Mouse (Mus musculus) MEL (cell line): ENCODE data around the gene Gm9833. TPM values are rescaled to one million over a fixed set of nuclear protein-coding genes. Genes with fewer than 3 reads are reported as not detected.

ENCODE experiments used
- DNase-seq: peaks from one replicate; pipeline ENCODE4 v3.0.0; 2011; ENCODE audit warnings: low read depth, low spot score
- H3K27ac ChIP-seq: 2 replicates; pipeline ENCODE4 v1.5.1; 2012; ENCODE audit warnings: low read depth, mild to moderate bottlenecking, control low read depth, low read length, moderate library complexity; ENCODE audit not compliant: control insufficient read depth
- H3K27me3 ChIP-seq, 2 experiments: fragments of 150-350 bp in 1 of 2; sonication (generic) in 1 of 2; 2 replicates each; pipeline ENCODE4 v1.6.1; 2012; ENCODE audit warnings: low read length in 2 of 2, mild to moderate bottlenecking in 2 of 2, improper control_type of control experiment in 1 of 2, moderate library complexity in 1 of 2; ENCODE audit not compliant: insufficient read depth in 2 of 2, control insufficient read depth in 1 of 2
- H3K36me3 ChIP-seq, 2 experiments: 2 replicates each; pipeline ENCODE4 v1.6.1; 2012 to 2014; ENCODE audit warnings: low read length in 2 of 2, improper control_type of control experiment in 1 of 2, inconsistent platforms in 1 of 2, mild to moderate bottlenecking in 1 of 2; ENCODE audit not compliant: insufficient read depth in 2 of 2, control insufficient read depth in 1 of 2
- H3K4me1 ChIP-seq, 2 experiments: fragments of 150-350 bp in 1 of 2; sonication (generic) in 1 of 2; 2 replicates each; pipeline ENCODE4 v1.6.1; 2012; ENCODE audit warnings: low read length in 2 of 2, improper control_type of control experiment in 1 of 2, mild to moderate bottlenecking in 1 of 2; ENCODE audit not compliant: insufficient read depth in 2 of 2, control insufficient read depth in 1 of 2
- H3K4me3 ChIP-seq, 2 experiments: fragments of 150-350 bp in 1 of 2; sonication (generic) in 1 of 2; 2 replicates each; pipeline ENCODE4 v1.5.1; 2012; ENCODE audit warnings: low read depth in 2 of 2, low read length in 2 of 2, mild to moderate bottlenecking in 2 of 2, moderate library complexity in 2 of 2, control low read depth in 1 of 2, improper control_type of control experiment in 1 of 2; ENCODE audit not compliant: control insufficient read depth in 1 of 2, insufficient read depth in 1 of 2
- H3K79me2 ChIP-seq: 2 replicates; pipeline ENCODE4 v1.6.1; 2012; ENCODE audit warnings: mild to moderate bottlenecking, low read length, moderate library complexity; ENCODE audit not compliant: control insufficient read depth, poor library complexity, insufficient read depth
- H3K9ac ChIP-seq: 2 replicates; pipeline ENCODE4 v1.6.1; 2012; ENCODE audit warnings: low read depth, mild to moderate bottlenecking, control low read depth, low read length, moderate library complexity; ENCODE audit not compliant: control insufficient read depth, poor library complexity, severe bottlenecking
- H3K9me3 ChIP-seq: fragments of 150-350 bp; sonication (generic); replicated peaks from 2 replicates; pipeline ENCODE4 v1.6.1; 2012; ENCODE audit warnings: mild to moderate bottlenecking, low read length, improper control_type of control experiment, moderate library complexity; ENCODE audit not compliant: insufficient read depth
- BHLHE40 ChIP-seq: IDR thresholded peaks from 2 replicates; pipeline ENCODE4 v1.6.1; 2012; ENCODE audit warnings: low read depth, mild to moderate bottlenecking, inconsistent platforms, low read length, improper control_type of control experiment, borderline replicate concordance
- CHD1 ChIP-seq: IDR thresholded peaks from 2 replicates; pipeline ENCODE4 v1.6.1; 2012; ENCODE audit warnings: low read depth, mild to moderate bottlenecking, inconsistent platforms, low read length, improper control_type of control experiment
- CHD2 ChIP-seq: IDR thresholded peaks from 2 replicates; pipeline ENCODE4 v1.6.1; 2011; ENCODE audit warnings: low read length, improper control_type of control experiment
- CTCF ChIP-seq, 3 experiments: IDR thresholded peaks in 2 of 3; conservative IDR thresholded peaks in 1 of 3; 2 replicates each; pipeline ENCODE4 v1.5.1; 2011 to 2012; ENCODE audit warnings: low read length in 3 of 3, low read depth in 2 of 3, mild to moderate bottlenecking in 2 of 3, improper control_type of control experiment in 1 of 3, inconsistent platforms in 1 of 3, mixed read lengths in 1 of 3, moderate library complexity in 1 of 3; ENCODE audit not compliant: control insufficient read depth in 1 of 3, insufficient read depth in 1 of 3, poor library complexity in 1 of 3, severe bottlenecking in 1 of 3
- E2F4 ChIP-seq: IDR thresholded peaks from 2 replicates; pipeline ENCODE4 v1.6.1; 2011; ENCODE audit warnings: low read depth, low read length, improper control_type of control experiment, borderline replicate concordance
- EP300 ChIP-seq, 2 experiments: IDR thresholded peaks; 2 replicates each; pipeline ENCODE4 v1.6.1; 2011; ENCODE audit warnings: improper control_type of control experiment in 2 of 2, low read length in 2 of 2, low read depth in 1 of 2, mild to moderate bottlenecking in 1 of 2
- ETS1 ChIP-seq: IDR thresholded peaks from 2 replicates; pipeline ENCODE4 v1.6.1; 2012; ENCODE audit warnings: low read depth, mild to moderate bottlenecking, inconsistent platforms, low read length, improper control_type of control experiment, moderate library complexity
- GABPA ChIP-seq: IDR thresholded peaks from 2 replicates; pipeline ENCODE4 v1.6.1; 2012; ENCODE audit warnings: low read depth, mild to moderate bottlenecking, inconsistent platforms, low read length, improper control_type of control experiment, moderate library complexity
- HCFC1 ChIP-seq: IDR thresholded peaks from 2 replicates; pipeline ENCODE4 v1.6.1; 2012; ENCODE audit warnings: low read depth, mild to moderate bottlenecking, inconsistent platforms, low read length, improper control_type of control experiment, moderate library complexity
- JUND ChIP-seq: IDR thresholded peaks from 2 replicates; pipeline ENCODE4 v1.6.1; 2011; ENCODE audit warnings: low read depth, mild to moderate bottlenecking, improper control_type of control experiment, low read length
- KAT2A ChIP-seq: conservative IDR thresholded peaks from 2 replicates; pipeline ENCODE4 v1.6.1; 2012; ENCODE audit warnings: low read depth, low read length, improper control_type of control experiment, inconsistent platforms
- MAX ChIP-seq: IDR thresholded peaks from 2 replicates; pipeline ENCODE4 v1.6.1; 2011; ENCODE audit warnings: low read length, improper control_type of control experiment
- MEF2A ChIP-seq: IDR thresholded peaks from 2 replicates; pipeline ENCODE4 v1.6.1; 2014; ENCODE audit warnings: low read depth, mild to moderate bottlenecking, inconsistent platforms, low read length, improper control_type of control experiment; ENCODE audit not compliant: poor library complexity, insufficient replicate concordance, severe bottlenecking; ENCODE audit errors: extremely low read depth
- MXI1 ChIP-seq: IDR thresholded peaks from 2 replicates; pipeline ENCODE4 v1.6.1; 2011; ENCODE audit warnings: mild to moderate bottlenecking, low read depth, low read length, improper control_type of control experiment
- MYB ChIP-seq: IDR thresholded peaks from 2 replicates; pipeline ENCODE4 v1.6.1; 2011; ENCODE audit warnings: mild to moderate bottlenecking, low read depth, low read length, improper control_type of control experiment
- NELFE ChIP-seq: IDR thresholded peaks from 2 replicates; pipeline ENCODE4 v1.6.1; 2011; ENCODE audit warnings: low read depth, low read length, improper control_type of control experiment
- NRF1 ChIP-seq: IDR thresholded peaks from 2 replicates; pipeline ENCODE4 v1.6.1; 2014; ENCODE audit warnings: low read depth, mild to moderate bottlenecking, inconsistent platforms, low read length, improper control_type of control experiment, moderate library complexity; ENCODE audit not compliant: poor library complexity, insufficient read depth, severe bottlenecking
- POLR2A ChIP-seq, 2 experiments: IDR thresholded peaks; 2 replicates each; pipeline ENCODE4 v1.6.1; 2011 to 2012; ENCODE audit warnings: low read length in 2 of 2, mild to moderate bottlenecking in 2 of 2, control low read depth in 1 of 2, improper control_type of control experiment in 1 of 2, low read depth in 1 of 2, moderate library complexity in 1 of 2; ENCODE audit not compliant: control insufficient read depth in 1 of 2, insufficient read depth in 1 of 2, poor library complexity in 1 of 2
- RAD21 ChIP-seq: IDR thresholded peaks from 2 replicates; pipeline ENCODE4 v1.6.1; 2011; ENCODE audit warnings: mild to moderate bottlenecking, low read depth, low read length, improper control_type of control experiment
- SIN3A ChIP-seq: IDR thresholded peaks from 2 replicates; pipeline ENCODE4 v1.6.1; 2012; ENCODE audit warnings: low read length, improper control_type of control experiment, inconsistent platforms
- SMC3 ChIP-seq: IDR thresholded peaks from 2 replicates; pipeline ENCODE4 v1.6.1; 2011; ENCODE audit warnings: low read depth, low read length, improper control_type of control experiment
- UBTF ChIP-seq: IDR thresholded peaks from 2 replicates; pipeline ENCODE4 v1.6.1; 2012; ENCODE audit warnings: low read depth, mild to moderate bottlenecking, inconsistent platforms, low read length, improper control_type of control experiment, moderate library complexity, borderline replicate concordance; ENCODE audit not compliant: insufficient read depth
- USF1 ChIP-seq: IDR thresholded peaks from 2 replicates; pipeline ENCODE4 v1.6.1; 2014; ENCODE audit warnings: low read depth, mild to moderate bottlenecking, inconsistent platforms, low read length, improper control_type of control experiment, moderate library complexity
- USF2 ChIP-seq, 2 experiments: IDR thresholded peaks; 2 replicates each; pipeline ENCODE4 v1.6.1; 2011 to 2012; ENCODE audit warnings: improper control_type of control experiment in 2 of 2, low read length in 2 of 2, borderline replicate concordance in 1 of 2, inconsistent platforms in 1 of 2, low read depth in 1 of 2, mild to moderate bottlenecking in 1 of 2; ENCODE audit not compliant: insufficient read depth in 1 of 2
- ZC3H11A ChIP-seq: IDR thresholded peaks from 2 replicates; pipeline ENCODE4 v1.6.1; 2012; ENCODE audit warnings: low read depth, mild to moderate bottlenecking, inconsistent platforms, low read length, improper control_type of control experiment
- ZKSCAN1 ChIP-seq: IDR thresholded peaks from 2 replicates; pipeline ENCODE4 v1.6.1; 2012; ENCODE audit warnings: low read depth, mild to moderate bottlenecking, inconsistent platforms, low read length, improper control_type of control experiment, moderate library complexity
- ZNF384 ChIP-seq: IDR thresholded peaks from 2 replicates; pipeline ENCODE4 v1.6.1; 2012; ENCODE audit warnings: low read depth, mild to moderate bottlenecking, inconsistent platforms, low read length, improper control_type of control experiment
- polyA plus RNA-seq, 2 experiments: library from polyadenylated mRNA; stranded (reverse) in 1 of 2; unstranded in 1 of 2; fragments of >175 nt in 1 of 2; fragments of >200 nt in 1 of 2; gene quantifications; 2 replicates each; pipeline versions ENCODE4 v1.2.1 to v1.2.4; 2012; ENCODE audit warnings: low replicate concordance in 2 of 2, low read depth in 1 of 2; ENCODE audit not compliant: insufficient read length in 2 of 2, insufficient read depth in 1 of 2, missing spikeins in 1 of 2
- total RNA-seq: library from RNA; depleted of rRNA; stranded (reverse); fragments of 300-350 nt; gene quantifications from 2 replicates; pipeline ENCODE4 v1.2.3, GENCODE M21; 2012

Gm9833 gene
- total and polyA plus RNA-seq, 3 experiments: 3.0 to 6.9 TPM; not detected in 1

- H3K4me1 ChIP-seq: no peaks in the 10 kb centered on the region
- no peak overlapping the region for H3K9ac ChIP-seq
- no peaks in the 10 kb centered on the region for H3K79me2 ChIP-seq
- H3K27me3 ChIP-seq: no peaks in the 10 kb centered on the region
- no peaks in the 10 kb centered on the region for H3K36me3 ChIP-seq
- no peaks in the 10 kb centered on the region for H3K9me3 ChIP-seq
- no peak overlapping the region for H3K4me3 ChIP-seq
- TF ChIP-seq CHD1: no peak
- no peak for TF ChIP-seq EP300 (IDR thresholded peaks at IDR 0.05; ENCODE audit: low read depth in 1 of 2, low read length in 2 of 2)
- no peak for TF ChIP-seq JUND
- no peak for TF ChIP-seq USF1
- TF ChIP-seq GABPA: no peak
- no peak for TF ChIP-seq CTCF (IDR thresholded peaks at IDR 0.05 in 2 of 3, conservative IDR thresholded peaks at IDR 0.05 in 1 of 3; ENCODE audit: control insufficient read depth in 1 of 3, insufficient read depth in 1 of 3, low read depth in 2 of 3, low read length in 3 of 3, poor library complexity in 1 of 3, severe bottlenecking in 1 of 3)
- TF ChIP-seq HCFC1: no peak
- TF ChIP-seq MAX: no peak
- no peak for TF ChIP-seq ETS1
- TF ChIP-seq NELFE: no peak
- TF ChIP-seq KAT2A: no peak
- TF ChIP-seq NRF1: no peak
- no peak for TF ChIP-seq ZC3H11A
- no peak for TF ChIP-seq ZKSCAN1
- no peak for TF ChIP-seq MYB
- no peak for TF ChIP-seq SMC3
- no peak for TF ChIP-seq CHD2
- TF ChIP-seq MXI1: no peak
- TF ChIP-seq ZNF384: no peak
- no peak overlapping the region for H3K27ac ChIP-seq
- no peak for DNase-seq
Observed at GRCm38 (mm10) chr3:10112660-10113059, 24.8 kb downstream of the Gm9833 start.

- Histone ChIP-seq H3K4me1 (no peaks in the 10 kb centered on the region), H3K27me3 (no peaks in the 10 kb centered on the region)
- no peak for TF ChIP-seq RAD21
- TF ChIP-seq USF2 (IDR thresholded peaks at IDR 0.05; ENCODE audit: borderline replicate concordance in 1 of 2, insufficient read depth in 1 of 2, low read depth in 1 of 2, low read length in 2 of 2): no peak
- no peak for TF ChIP-seq CHD2
- TF ChIP-seq UBTF: no peak
- TF ChIP-seq MEF2A: no peak
- no peak for TF ChIP-seq E2F4
- TF ChIP-seq POLR2A (IDR thresholded peaks at IDR 0.05; ENCODE audit: control insufficient read depth in 1 of 2, insufficient read depth in 1 of 2, low read depth in 1 of 2, low read length in 2 of 2, poor library complexity in 1 of 2): no peak
- no peak for TF ChIP-seq BHLHE40
- TF ChIP-seq HCFC1: no peak
- TF ChIP-seq ETS1: no peak
- no peak for TF ChIP-seq NRF1
- TF ChIP-seq SIN3A: no peak
- TF ChIP-seq, all 39 proteins: peak for 0
- Histone ChIP-seq H3K27ac (no peak overlapping the region), H3K36me3 (no peaks in the 10 kb centered on the region), H3K9ac (no peak overlapping the region), H3K4me3 (no peak overlapping the region), H3K79me2 (no peaks in the 10 kb centered on the region), H3K9me3 (no peaks in the 10 kb centered on the region)
- DNase-seq: no peak
Observed at GRCm38 (mm10) chr3:10116531-10116930, 28.6 kb downstream of the Gm9833 start.
